ENCODE assay signal across 19 mouse cellular contexts in genomic region chr2:29930506-29930905, GRCm38 (mm10). TPM values are rescaled to one million over a fixed set of nuclear protein-coding genes. Genes with fewer than 3 reads are reported as not detected.
DNase-seq lines count a peak whose midpoint lies in the region; ATAC-seq and TF ChIP-seq lines count a peak whose summit lies in the region.
"Had no signal": no experiment of that assay in that cellular context is flagged by ENCODE, and none has a peak within 500 bp of the region (broad histone marks: within the 10 kb centered on the region; RNA-seq: fewer than 3 reads in every experiment).

No protein-coding gene starts in this region.

- H3K27me3 ChIP-seq in hindbrain, postnatal 0 days (ENCODE audit: insufficient read depth, low read length), result no peaks in the 10 kb centered on the region
- no peaks in the 10 kb centered on the region for H3K27me3 ChIP-seq in hindbrain, embryonic 12.5 days
- H3K27me3 ChIP-seq: forebrain, embryonic 15.5 days; liver, embryonic 13.5 days; midbrain, embryonic 12.5 days had no signal

- H3K27ac ChIP-seq in hindbrain, postnatal 0 days, result no peak overlapping the region
- H3K27ac ChIP-seq in hindbrain, embryonic 12.5 days, result no peak overlapping the region
- H3K27ac ChIP-seq: forebrain, embryonic 15.5 days; liver, embryonic 13.5 days; midbrain, embryonic 12.5 days had no signal

- H3K9ac ChIP-seq in hindbrain, postnatal 0 days (replicated peaks; ENCODE audit: low read length), result no peak overlapping the region
- no peak overlapping the region for H3K9ac ChIP-seq in hindbrain, embryonic 12.5 days
- H3K9ac ChIP-seq: forebrain, embryonic 15.5 days; liver, embryonic 13.5 days; midbrain, embryonic 12.5 days had no signal

- ATAC-seq in hindbrain, postnatal 0 days, result no peak
- no peak for ATAC-seq in hindbrain, embryonic 12.5 days (ENCODE audit: low FRiP score)
- ATAC-seq: forebrain, embryonic 15.5 days; intestine, postnatal 0 days had no signal

- H3K36me3 ChIP-seq in hindbrain, postnatal 0 days (ENCODE audit: insufficient read depth, low read length), result peaks cover 51% of the 10 kb centered on the region
- peaks cover 61% of the 10 kb centered on the region for H3K36me3 ChIP-seq in hindbrain, embryonic 12.5 days

- DNase-seq in hindbrain, postnatal 0 days (ENCODE audit: low spot score), result peak; percentile 36
- DNase-seq in brain, adult 2 months (ENCODE audit: low read depth, low spot score), result peak; percentile 98
- DNase-seq in cerebellum, postnatal 14 days, result peak; percentile 98
- peak; percentile 43 to 71 for DNase-seq in layer of hippocampus, postnatal 14 days (ENCODE audit: low spot score in 2 of 2)
- no peak for DNase-seq in natural killer cell, adult 2 months (ENCODE audit: low spot score in 2 of 2)
- DNase-seq in gastrocnemius, adult 18-20 months (ENCODE audit: low spot score), result no peak
- DNase-seq in embryo, embryonic 10 days (ENCODE audit: low spot score), result no peak
- DNase-seq: gastrocnemius, postnatal 25 days; heart, postnatal 4 days; kidney, postnatal 10 days; liver, embryonic 13.5 days; lung, postnatal 36 days; right cerebral cortex, postnatal 4 days had no signal

- no peak for TF ChIP-seq CTCF in hindbrain, postnatal 0 days (IDR thresholded peaks at IDR 0.05; ENCODE audit: low read depth)

- H3K4me2 ChIP-seq in hindbrain, postnatal 0 days (ENCODE audit: low read depth, low read length), result no peak overlapping the region
- no peak overlapping the region for H3K4me2 ChIP-seq in hindbrain, embryonic 12.5 days (replicated peaks)
- H3K4me2 ChIP-seq: forebrain, embryonic 15.5 days; heart, embryonic 11.5 days; liver, embryonic 13.5 days; midbrain, embryonic 12.5 days had no signal

- H3K4me1 ChIP-seq in hindbrain, postnatal 0 days (ENCODE audit: insufficient read depth, low read length), result no peaks in the 10 kb centered on the region
- H3K4me1 ChIP-seq in hindbrain, embryonic 12.5 days, result no peaks in the 10 kb centered on the region
- H3K4me1 ChIP-seq: forebrain, embryonic 15.5 days; midbrain, embryonic 12.5 days had no signal

- no peak overlapping the region for H3K4me3 ChIP-seq in hindbrain, postnatal 0 days (ENCODE audit: low read length)
- H3K4me3 ChIP-seq in hindbrain, embryonic 12.5 days, result no peak overlapping the region
- H3K4me3 ChIP-seq: forebrain, embryonic 15.5 days; liver, embryonic 13.5 days; midbrain, embryonic 12.5 days had no signal

- no peaks in the 10 kb centered on the region for H3K9me3 ChIP-seq in hindbrain, postnatal 0 days (ENCODE audit: low read length)
- H3K9me3 ChIP-seq in hindbrain, embryonic 12.5 days (replicated peaks), result no peaks in the 10 kb centered on the region
- H3K9me3 ChIP-seq: forebrain, embryonic 15.5 days; G1E; liver, embryonic 13.5 days; midbrain, embryonic 12.5 days had no signal

- WGBS in hindbrain, postnatal 0 days, result 83% methylated on average over 10 of the region's 10 CpGs
- WGBS in hindbrain, embryonic 12.5 days, result 89% methylated on average over 10 of the region's 10 CpGs

RNA-seq across cellular contexts. Expression of gene Gle1, which starts 4.7 kb away (rescaled TPM):
- 39.4 and 43.6 TPM in 2 replicates for total RNA-seq in hindbrain, postnatal 0 days (2014; rRNA removed)
- polyA plus RNA-seq in hindbrain, postnatal 0 days (2015; fragmentation: Nextera tagmentation; extraction: Ambion mirVana), result 52.7 and 56.0 TPM in 2 replicates
- 69.1 and 72.5 TPM in 2 replicates for polyA plus RNA-seq in hindbrain, embryonic 12.5 days (2016; fragmentation: Nextera tagmentation; extraction: Ambion mirVana)
- total RNA-seq in layer of hippocampus, postnatal 14 days (2021), result 10 to 100 TPM; 44.8 to 47.3 TPM
- total RNA-seq in gastrocnemius, adult 18-20 months (2021), result 10 to 100 TPM; 23.1 to 23.9 TPM

RNA-seq across cellular contexts. Expression of gene Sptan1, which starts 34.9 kb away (rescaled TPM):
- total RNA-seq in hindbrain, postnatal 0 days (2014; rRNA removed), result 716 and 902 TPM in 2 replicates
- polyA plus RNA-seq in hindbrain, postnatal 0 days (2015; fragmentation: Nextera tagmentation; extraction: Ambion mirVana), result 166 and 184 TPM in 2 replicates
- 179 and 188 TPM in 2 replicates for polyA plus RNA-seq in hindbrain, embryonic 12.5 days (2016; fragmentation: Nextera tagmentation; extraction: Ambion mirVana)
- total RNA-seq in layer of hippocampus, postnatal 14 days (2021), result 1,000 to 10,000 TPM in 1 of 2 experiments, 100 to 1,000 TPM in 1; 959 to 1,004 TPM
- 10 to 100 TPM; 32.7 to 43.1 TPM for total RNA-seq in gastrocnemius, adult 18-20 months (2021)

RNA-seq across cellular contexts. Expression of gene Odf2, which starts 41.5 kb away (rescaled TPM):
- total RNA-seq in hindbrain, postnatal 0 days (2014; rRNA removed), result 73.1 and 81.7 TPM in 2 replicates
- polyA plus RNA-seq in hindbrain, postnatal 0 days (2015; fragmentation: Nextera tagmentation; extraction: Ambion mirVana), result 78.2 and 88.3 TPM in 2 replicates
- 87.9 and 97.0 TPM in 2 replicates for polyA plus RNA-seq in hindbrain, embryonic 12.5 days (2016; fragmentation: Nextera tagmentation; extraction: Ambion mirVana)
- total RNA-seq in layer of hippocampus, postnatal 14 days (2021), result 100 to 1,000 TPM in 1 of 2 experiments, 10 to 100 TPM in 1; 91.4 to 107 TPM
- total RNA-seq in gastrocnemius, adult 18-20 months (2021), result 10 to 100 TPM; 10.4 to 11.9 TPM

Comparison
In these comparisons a context has a peak if more than half of its experiments do, and no peak if none do; other contexts are left out.
1. DNase-seq: peak in hindbrain, postnatal 0 days (single experiment), brain, adult 2 months (single experiment), cerebellum, postnatal 14 days (2 of 2) and layer of hippocampus, postnatal 14 days (2 of 2); none in natural killer cell, adult 2 months (0 of 2), gastrocnemius, adult 18-20 months (single experiment) and embryo, embryonic 10 days (single experiment).
2. RNA of gene Sptan1, which starts 34.9 kb away (total RNA-seq): 959 to 1,004 TPM in layer of hippocampus, postnatal 14 days and 716 to 902 TPM in hindbrain, postnatal 0 days; 32.7 to 43.1 TPM in gastrocnemius, adult 18-20 months; every median in the first group is over 10 times any median in the second.